Mouse (Mus musculus): ENCODE data around the gene Uqcr11.

The Uqcr11 gene

GRCm38 (mm10) chr10:80399191-80399972 lies 7.2 kb downstream of the Uqcr11 start, which contains the start of gene Mbd3:
Gene Mbd3, minus strand, starts transcription at chr10:80399550.
- peak; percentile 98 to 100 for DNase-seq (ENCODE audit: low spot score in 2 of 2)

GRCm38 (mm10) chr10:80398719-80399190 lies 7.9 kb downstream of the Uqcr11 start:
- peak; percentile 95 to 96 for DNase-seq (ENCODE audit: low spot score in 2 of 2)

GRCm38 (mm10) chr10:80398174-80398535 lies 8.5 kb downstream of the Uqcr11 start:
- DNase-seq (ENCODE audit: low spot score in 2 of 2), result no peak

GRCm38 (mm10) chr10:80397524-80398173 lies 9.0 kb downstream of the Uqcr11 start:
- DNase-seq (ENCODE audit: low spot score in 2 of 2), result no peak

- no peak for DNase-seq (ENCODE audit: low spot score in 2 of 2)
Observed at GRCm38 (mm10) chr10:80396822-80397523, 9.7 kb downstream of the Uqcr11 start.

GRCm38 (mm10) chr10:80395025-80395627 lies 11.5 kb downstream of the Uqcr11 start:
- no peak for DNase-seq (ENCODE audit: low spot score in 2 of 2)

- no peak for DNase-seq (ENCODE audit: low spot score in 2 of 2)
Observed at GRCm38 (mm10) chr10:80392687-80393086, 13.9 kb downstream of the Uqcr11 start.

DNA sequence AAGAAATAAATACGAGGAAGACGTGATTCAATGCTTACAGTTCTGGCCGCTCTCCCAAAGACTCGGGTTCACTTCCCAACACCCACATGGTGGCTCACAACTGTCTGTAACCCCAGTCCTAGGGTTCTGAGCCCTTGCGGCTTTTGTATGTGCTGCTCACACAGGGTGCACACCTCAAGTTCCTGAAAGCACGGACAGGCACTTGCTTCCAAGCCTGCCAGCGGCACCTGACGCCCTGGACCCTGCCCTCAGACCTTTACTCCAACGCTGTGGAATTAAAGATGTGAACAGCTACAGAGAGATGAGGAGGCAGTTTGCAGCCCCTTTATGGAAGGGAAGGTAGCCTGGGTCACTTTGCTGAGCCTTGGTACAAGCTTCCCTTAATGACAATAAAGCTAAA lies 15.9 kb downstream of the Uqcr11 start:
- no peak for DNase-seq (ENCODE audit: low spot score in 2 of 2)

DNA sequence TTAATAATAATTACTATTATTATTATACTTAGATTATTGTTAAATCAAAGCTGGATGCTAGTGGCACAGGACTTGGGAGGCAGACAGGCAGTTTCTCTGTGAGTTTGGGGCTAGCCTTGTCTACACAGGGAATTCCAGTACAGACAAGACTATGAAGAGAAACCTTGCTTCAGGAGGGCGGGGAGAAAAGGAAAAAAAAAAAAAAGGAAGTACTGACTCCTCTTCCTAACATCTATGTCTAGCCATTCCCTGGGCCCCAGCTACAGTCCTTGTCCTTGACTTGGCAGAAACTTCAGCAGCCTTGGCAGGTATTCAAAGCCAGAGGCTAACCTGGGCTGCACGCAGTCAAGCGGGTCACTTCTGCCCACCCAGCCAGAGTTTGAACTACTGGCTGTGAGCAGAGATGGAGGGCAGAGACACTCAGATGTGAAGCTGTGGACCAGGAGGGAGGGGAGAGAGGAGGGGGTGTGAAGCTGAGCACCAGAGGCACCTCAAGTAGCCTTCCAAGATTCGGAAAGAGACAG lies 17.4 kb downstream of the Uqcr11 start:
- no peak for DNase-seq (ENCODE audit: low spot score in 2 of 2)

DNA sequence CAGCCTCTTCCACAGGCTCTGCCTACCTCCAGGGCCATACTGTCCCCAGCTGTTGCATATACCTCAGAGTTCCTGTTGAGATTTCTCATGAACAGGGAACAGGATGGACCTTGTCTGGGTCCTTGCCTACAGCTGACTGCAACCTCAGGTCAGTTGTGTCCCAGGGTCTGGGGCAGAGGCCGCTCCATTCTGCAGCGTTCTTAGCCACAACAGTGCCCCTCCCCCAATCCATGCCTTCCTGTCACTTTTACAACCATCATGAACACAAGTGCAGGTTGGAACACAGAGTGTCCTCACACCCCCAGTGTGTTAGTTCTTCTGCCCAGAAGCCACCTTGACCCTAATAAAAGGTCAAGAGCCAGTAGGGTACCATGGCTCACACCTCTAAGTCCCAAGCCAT lies 17.9 kb downstream of the Uqcr11 start:
- DNase-seq (ENCODE audit: low spot score in 2 of 2), result no peak

DNA sequence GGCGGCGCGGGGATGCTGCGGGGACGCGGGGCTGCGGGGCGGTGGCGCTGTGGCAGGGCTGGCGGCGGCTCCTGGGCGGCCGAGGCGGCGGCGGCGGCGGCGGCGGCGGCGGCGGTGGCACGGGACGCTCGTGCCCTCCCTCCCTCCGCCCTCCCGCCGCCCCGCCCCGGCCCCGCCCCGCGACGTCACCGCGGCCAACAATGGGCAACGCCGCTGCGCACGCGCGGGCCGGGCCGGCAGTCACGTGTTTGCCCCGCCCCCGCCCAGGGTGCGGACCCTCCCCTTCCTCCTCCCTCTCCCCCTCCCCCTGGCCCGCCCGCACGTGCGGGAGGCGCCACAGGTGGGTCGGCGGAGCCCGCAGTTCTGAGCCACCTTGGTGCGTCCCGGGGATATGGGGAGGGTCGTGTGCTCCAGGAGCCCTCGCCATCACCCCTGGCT lies 19.1 kb downstream of the Uqcr11 start, which contains the start of gene Mex3d:
Mex3d (minus strand) TSS at position 138 of the 438 bp plus-strand sequence.
- peak in 1 of 2 experiments; percentile 78 for DNase-seq (ENCODE audit: low spot score in 2 of 2)

DNA sequence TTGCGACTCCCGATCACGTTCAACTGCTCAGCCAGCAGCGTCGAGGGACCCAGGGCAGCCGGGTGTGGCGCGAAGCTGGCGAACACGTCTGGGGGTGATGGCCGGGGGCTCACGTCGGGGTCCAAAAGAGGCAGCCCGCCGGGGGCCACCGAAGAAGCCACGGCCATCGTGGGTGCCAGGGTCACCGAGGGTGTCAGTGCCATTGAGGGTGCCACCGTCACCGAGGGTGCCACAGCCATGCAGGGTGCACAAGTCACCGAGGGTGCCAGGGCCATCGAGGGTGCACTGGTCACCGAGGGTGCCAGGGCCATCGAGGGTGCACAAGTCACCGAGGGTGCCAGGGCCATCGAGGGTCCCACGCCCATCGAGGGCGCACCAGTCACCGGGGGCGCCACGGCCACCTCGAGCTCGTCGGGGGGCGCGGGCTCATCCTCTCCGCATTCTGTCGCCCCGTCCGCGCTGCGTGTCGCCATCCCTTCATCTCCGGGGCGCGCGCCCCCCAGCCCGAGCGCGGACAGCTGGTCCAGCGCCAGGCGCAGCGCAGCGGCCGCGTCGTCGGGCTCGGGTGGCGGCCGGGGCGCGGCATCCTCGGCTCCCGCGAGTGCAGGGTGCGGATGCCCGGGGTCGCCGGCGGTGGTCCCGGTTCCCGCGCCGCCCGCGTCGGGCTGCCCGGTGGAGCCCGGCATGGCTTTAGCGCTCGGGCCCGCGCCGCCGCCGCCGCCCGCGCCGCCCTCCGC lies 19.7 kb downstream of the Uqcr11 start:
- DNase-seq (ENCODE audit: low spot score in 2 of 2), result no peak

GRCm38 (mm10) chr10:80385811-80386734 lies 20.6 kb downstream of the Uqcr11 start:
- DNase-seq (ENCODE audit: low spot score in 2 of 2), result no peak

DNA sequence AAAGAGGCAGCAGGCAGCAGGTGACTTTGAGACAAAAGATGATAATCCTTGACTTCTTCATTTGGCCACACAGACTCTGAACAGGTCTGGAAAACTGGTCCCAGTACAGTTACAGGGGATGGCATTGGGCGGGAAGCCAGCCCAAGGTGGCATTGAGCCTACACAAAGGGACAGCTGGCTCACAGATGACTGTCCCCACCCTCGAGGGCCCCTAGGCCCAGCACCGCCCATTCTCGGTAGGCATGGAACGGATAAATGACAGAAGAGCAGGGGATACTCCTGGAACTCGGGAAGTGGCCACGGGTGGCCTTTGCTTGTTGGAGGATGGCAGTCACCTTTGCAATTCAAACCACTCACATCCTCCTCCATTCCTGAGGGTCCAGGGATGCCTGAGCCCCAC lies 21.3 kb downstream of the Uqcr11 start:
- no peak for DNase-seq (ENCODE audit: low spot score in 2 of 2)

GRCm38 (mm10) chr10:80384709-80385108 lies 21.9 kb downstream of the Uqcr11 start:
- no peak for DNase-seq (ENCODE audit: low spot score in 2 of 2)

DNA sequence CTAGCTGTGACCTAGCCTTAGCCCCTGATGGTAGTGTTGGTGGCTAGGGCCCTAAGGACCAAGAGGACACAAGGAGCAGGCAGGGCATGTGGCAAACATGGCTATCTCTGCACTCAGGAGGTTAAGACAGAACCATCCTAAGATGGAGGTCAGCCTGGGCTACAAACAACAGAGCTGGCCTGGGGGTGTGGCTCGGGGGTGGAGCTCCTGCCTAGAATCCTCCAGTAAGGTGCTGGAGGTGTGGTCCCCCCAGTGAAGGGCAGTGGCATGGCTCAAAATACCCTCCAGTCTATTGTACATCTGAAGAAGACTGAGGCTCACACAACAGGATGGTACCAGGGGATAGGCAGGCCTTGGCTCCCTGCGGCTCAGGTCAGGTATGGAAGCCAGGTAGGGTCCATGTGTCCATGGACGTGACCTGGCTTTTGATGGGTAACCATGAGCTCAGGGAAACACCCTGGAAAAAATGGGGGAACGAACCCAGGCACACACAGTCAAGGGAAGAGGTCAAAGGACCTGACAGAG lies 22.5 kb downstream of the Uqcr11 start:
- DNase-seq (ENCODE audit: low spot score in 2 of 2), result no peak

DNA sequence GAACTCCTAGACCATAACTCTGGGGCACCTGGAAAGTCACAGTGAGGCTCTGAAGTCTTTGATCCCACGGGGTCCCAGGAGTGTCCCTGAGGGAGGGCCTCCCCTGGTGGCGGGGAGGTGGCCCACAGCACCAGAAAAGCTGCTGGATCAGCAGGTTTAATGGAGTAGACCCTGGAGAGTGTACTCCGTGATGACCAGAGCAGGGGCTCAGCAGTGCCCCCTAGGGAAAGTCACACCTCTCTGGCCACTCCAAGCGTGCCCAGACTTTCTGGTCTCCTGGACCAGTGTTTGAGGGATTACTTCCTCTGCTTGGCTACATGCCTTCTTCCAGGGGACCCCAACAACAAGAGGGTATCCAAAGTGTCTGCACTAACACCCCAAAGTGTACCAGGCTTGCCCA lies 23.2 kb downstream of the Uqcr11 start:
- no peak for DNase-seq (ENCODE audit: low spot score in 2 of 2)

- DNase-seq (ENCODE audit: low spot score in 2 of 2), result no peak
Observed at GRCm38 (mm10) chr10:80382641-80383365, 23.8 kb downstream of the Uqcr11 start.

DNA sequence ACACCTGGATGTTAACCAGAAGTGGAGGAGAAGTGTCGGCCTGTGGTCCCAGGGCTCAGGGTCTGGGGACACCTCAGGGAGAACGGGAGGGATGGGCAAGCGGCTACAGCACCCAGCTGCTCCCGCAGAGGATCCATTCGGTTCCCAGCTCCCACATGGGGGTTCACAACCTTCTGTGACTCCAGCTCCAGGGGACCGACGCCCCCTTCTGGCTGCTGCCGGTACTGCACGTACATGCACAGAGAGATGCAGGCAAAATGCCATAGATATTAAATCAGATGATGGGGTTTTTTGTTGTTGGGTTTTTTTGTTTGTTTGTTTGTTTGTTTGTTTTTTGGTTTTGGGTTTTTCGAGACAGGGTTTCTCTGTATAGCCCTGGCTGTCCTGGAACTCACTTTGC lies 28.9 kb downstream of the Uqcr11 start:
- no peak for DNase-seq (ENCODE audit: low spot score in 2 of 2)
